Mouse (Mus musculus): ENCODE results near the gene Stil. TPM values are rescaled to one million over a fixed set of nuclear protein-coding genes. Genes with fewer than 3 reads are reported as not detected.

Gene Stil
- 0.66 TPM for polyA plus RNA-seq (2017; shearing (Covaris generic))

GRCm38 (mm10) chr4:114999773-115000428 lies at the start of gene Stil:
Gene Stil (plus strand): TSS chr4:115000159.

DNA sequence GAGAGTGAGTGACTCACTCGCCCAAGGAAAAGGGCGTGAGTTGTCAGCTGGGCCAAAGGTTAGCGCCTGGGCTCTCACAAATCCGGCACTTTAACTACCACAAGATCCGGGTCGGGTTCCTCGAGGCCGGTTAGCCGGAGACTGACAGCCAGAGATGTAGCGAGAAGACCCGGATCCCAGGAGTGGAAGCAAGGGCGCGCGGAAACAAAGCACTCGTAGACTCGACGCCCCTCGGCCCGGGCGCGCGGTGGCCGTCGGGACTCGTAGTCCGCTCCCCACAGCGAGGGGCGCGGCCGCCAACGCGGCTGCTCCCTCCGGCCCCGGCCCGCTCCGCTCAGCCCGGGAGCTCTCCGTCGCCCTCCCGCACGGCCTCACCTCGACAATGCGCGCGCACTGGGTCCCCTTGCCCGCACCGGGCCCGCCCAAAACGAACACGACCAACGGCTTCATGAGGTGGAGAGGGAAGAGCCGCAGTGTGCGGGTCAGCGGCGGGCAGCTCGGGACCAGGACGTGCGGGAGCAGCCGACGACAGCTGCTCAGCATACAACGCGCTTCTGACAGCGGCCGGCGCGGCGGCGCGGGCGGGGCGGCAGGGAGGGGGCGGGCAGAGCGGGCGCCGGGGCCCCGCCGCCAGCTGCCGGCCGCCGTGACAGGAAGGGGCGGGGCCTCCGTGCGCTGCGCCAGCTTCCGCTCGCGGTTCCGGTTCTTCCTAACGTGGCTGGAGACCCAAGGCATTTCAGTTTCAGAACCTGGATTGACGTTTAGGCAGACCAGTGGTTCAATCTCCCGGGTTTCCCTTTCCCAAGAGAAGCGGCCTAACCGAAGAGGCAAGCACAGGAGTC lies 13.1 kb upstream of the Stil start, which contains the start of gene Cmpk1:
Gene Cmpk1, minus strand, starts transcription at position 651 of the 842 bp plus-strand sequence.

DNA sequence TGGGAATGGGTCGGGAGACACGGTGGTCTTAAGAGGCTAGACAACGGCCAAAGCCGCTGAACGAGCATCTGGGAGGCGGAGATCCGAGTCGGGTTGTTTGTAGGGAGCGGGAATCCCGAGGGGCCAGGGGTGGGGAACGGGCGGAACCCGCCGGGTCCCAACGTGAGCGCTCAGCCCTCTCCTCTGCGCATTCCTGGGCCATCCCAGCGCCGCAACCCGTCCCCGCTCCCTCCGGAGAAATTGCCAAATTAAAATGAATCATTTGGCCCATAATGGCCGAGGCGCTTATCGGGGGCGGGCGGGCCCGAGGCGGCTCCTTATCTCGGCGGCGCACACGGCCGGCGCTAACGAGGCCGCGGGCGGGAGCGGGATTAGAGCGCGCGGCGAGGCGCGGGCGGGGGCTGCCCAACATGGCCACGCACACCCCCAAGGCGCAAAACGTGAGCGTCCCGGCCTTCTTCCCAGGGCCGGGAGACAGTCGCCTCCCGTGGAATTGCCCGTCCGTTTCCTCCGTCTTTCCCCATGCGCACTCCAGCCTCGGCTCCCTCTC lies 56.5 kb downstream of the Stil start, which contains the start of gene Tal1:
Gene Tal1, plus strand, starts transcription at position 56 of the 550 bp plus-strand sequence.

GRCm38 (mm10) chr4:115088611-115089338 lies 88.8 kb downstream of the Stil start, which contains the start of gene Pdzk1ip1:
Gene Pdzk1ip1 (plus strand): TSS chr4:115088708.

Other genes with a start within 250 kb of the Stil start
- not detected for gene Gm12830, start 178.4 kb upstream of the Stil start, polyA plus RNA-seq (2017; shearing (Covaris generic))
- gene Foxd2, start 91.3 kb upstream of the Stil start, polyA plus RNA-seq (2017; shearing (Covaris generic)), result 2.6 TPM
- gene Foxe3, start 74.1 kb upstream of the Stil start, polyA plus RNA-seq (2017; shearing (Covaris generic)), result not detected
- gene Cmpk1, start 12.9 kb upstream of the Stil start, polyA plus RNA-seq (2017; shearing (Covaris generic)), result 88.7 TPM
- not detected for gene Tal1, start 56.3 kb downstream of the Stil start, polyA plus RNA-seq (2017; shearing (Covaris generic))
- 2.5 TPM for gene Pdzk1ip1, start 88.5 kb downstream of the Stil start, polyA plus RNA-seq (2017; shearing (Covaris generic))
- 0.10 TPM for gene Cyp4x1, start 134.1 kb downstream of the Stil start, polyA plus RNA-seq (2017; shearing (Covaris generic))
- gene Cyp4a29, start 241.9 kb downstream of the Stil start, polyA plus RNA-seq (2017; shearing (Covaris generic)), result not detected